Mouse (Mus musculus) left cerebral cortex, adult 11 months (tissue): ENCODE data around the gene Hes3.

ENCODE experiments used
- DNase-seq: peaks from one replicate; pipeline ENCODE4 v3.0.0; 2022; ENCODE audit warnings: low spot score

Gene Hes3

DNA sequence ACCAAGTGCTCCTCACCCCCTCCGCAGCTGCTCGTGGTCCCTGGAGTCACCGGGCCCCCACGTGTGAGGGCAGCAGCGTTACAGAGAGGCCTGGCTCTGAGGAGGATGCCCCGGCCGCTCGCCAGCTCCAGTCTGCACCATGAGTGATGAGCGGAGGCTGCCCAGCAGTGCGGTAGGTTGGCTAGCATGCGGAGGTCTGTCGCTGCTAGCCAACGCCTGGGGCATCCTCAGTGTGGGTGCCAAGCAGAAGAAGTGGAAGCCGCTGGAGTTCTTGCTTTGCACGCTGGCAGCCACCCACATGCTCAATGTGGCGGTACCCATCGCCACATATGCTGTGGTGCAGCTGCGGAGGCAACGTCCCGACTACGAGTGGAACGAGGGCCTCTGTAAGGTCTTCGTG lies 12.5 kb downstream of the Hes3 start:
- DNase-seq, result no peak

DNA sequence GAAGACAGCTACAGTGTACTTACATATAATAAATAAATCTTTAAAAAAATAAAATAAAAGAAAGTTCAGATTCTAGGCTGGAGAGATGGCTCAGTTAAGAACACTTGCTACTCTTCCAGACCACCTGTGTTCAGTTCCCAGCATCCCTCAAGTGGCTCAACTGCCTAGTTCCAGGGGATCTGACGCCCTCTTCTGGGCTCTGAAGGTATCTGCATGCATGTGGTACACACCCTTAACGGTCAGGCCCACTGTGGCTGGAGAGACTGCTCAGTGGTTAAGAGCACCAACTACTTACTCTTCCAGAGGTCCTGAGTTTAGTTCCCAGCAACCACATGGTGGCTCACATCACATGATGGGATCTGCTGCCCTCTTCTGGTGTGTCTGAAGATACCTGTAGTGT lies 13.5 kb downstream of the Hes3 start:
- DNase-seq, result no peak

DNA sequence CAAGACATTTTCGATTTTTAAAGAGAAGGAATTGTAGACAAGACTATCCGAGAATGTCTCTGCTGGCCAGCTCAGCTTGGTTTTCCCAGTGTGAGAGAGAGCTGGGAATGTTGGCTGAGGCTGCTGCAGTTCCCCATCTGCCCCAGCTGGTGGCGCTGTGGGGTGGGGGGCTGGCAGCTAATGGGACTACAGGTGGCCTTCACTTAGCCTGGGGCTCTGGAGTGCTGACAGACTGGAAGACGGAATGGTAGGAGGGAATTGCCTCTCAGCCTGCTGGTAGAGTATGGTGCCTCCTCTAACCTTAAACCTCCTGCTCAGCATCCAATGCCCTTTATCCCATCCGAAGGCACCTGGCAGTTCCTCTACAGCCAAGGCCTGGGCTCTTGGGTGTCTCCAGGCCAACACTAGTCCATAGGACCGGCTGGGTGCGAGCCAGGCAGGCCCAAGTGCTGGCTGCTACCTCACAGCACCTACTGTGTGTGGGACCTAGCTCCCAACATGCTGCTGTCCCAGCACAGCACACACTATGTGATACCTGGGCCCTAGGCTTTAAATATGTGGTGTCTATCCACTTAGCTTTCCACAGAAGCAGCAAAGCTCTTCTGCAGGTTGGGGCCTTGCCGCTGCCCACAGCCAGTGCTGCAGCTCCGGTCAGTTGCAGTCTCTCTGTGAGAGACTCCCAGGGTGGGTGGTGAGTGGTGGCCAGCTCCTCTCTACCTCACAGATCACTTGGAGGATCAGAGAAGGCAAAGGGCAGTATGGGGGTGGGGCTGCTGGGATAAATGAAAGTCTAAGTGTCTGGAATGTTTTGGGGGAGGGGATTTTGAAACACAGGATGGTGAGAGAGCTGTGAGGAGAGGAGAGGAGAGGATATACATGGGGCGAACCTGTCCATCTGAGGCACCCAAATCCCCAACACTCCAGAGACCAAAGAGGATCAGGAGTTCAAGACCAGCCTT lies 14.8 kb downstream of the Hes3 start:
- DNase-seq, result no peak

DNA sequence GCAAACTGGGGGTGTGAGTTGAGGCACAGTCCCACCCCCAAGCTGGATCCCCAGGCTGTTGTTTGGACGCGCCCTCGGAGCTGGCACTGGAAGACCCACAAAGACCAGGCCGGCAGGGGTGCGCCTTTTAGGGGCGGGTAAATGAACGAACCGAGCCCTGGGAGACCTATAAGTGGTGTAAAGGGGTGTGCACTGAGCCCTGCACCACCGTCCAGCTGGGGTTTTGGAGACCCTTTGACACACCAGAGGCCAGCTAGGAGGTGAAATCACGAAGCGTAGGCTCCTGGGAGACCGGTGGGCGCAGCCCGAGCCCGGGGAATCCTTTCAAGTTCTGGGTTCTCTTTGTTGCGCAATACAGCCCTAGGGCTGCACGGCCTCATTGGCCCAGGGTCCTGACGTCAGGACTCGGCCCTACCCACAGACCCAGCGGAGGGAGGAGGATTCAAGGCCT lies 16.8 kb downstream of the Hes3 start:
- DNase-seq, result no peak

DNA sequence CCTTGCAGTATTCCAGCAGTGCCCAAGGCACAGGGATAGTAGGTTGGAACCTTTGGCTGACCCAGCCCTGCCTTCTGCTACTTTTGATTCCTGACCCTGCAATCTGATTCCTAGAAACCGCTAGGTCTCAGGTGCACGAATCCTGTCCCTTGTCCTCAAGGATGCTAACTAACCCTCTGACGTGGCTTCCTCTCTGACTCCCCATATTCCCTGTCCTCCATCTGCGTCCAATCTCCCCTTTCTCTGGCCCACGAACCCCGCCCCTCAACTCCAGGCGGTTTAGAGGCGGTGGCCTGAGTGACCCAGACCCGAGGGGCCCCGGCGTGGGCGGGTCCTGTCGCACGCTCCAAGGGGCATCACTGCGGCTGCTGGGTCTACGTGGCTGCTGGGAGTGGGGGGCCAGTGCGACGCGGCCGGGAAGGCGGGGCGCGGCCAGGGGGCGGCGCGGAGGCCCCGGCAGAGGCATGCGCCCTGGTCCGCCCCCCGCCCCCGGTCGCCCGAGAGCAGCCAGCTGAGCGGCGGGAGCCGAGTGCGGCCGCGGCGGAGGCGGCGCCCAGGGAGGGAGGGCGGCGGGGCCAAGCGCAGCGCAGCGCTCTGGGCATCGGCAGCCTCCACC lies 17.7 kb downstream of the Hes3 start, which contains the start of gene Gpr153:
Gene Gpr153, plus strand, starts transcription at position 612 of the 616 bp plus-strand sequence.
- no peak for DNase-seq

DNA sequence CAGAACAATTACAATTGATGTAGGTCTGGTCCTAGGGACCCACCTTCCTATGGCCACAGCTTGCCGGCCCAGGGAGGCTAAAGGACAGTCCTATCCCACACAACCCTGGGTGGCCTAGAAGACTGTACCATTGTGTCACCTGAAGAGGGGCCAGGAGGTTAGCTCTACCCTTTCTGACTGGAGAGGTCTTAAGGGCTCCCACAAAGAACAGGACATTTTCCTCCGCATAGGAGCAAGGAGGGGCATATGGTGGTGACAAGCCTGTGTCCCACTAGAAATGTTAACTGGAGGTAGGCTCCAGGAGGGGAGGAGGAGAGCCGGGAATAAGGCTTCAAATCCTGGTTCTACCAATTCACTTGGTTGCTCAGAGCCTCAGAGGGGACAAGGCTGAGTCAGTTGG lies 18.3 kb downstream of the Hes3 start:
- DNase-seq, result no peak

DNA sequence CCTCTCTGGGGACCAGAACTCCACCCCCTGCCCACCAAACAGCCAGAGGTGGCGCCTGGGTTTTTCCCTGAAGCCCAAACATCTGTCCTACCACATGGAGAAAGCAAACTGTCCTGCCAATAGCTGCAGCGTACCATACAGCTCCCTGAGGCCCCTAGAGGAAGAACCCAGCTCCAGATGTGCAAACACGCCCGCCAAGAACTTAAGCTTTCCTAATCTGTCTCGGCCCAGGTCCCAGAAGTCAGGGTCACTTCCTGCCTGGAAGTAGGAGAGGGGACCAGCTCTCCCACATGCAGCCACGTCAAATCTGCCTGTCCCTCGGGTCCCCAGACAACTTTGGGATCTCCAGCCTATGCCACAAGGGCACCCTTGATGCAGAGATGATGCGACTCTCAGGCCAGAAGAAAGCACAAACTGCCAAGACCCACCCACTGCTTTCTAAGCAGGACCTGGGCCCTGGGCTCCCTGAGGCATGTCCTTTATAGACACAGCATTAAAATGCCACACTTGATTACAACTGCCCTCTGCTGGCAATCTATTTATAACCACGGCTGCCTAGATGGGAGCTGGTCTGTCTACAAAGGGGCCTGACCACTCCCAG lies 18.9 kb downstream of the Hes3 start:
- DNase-seq, result no peak

DNA sequence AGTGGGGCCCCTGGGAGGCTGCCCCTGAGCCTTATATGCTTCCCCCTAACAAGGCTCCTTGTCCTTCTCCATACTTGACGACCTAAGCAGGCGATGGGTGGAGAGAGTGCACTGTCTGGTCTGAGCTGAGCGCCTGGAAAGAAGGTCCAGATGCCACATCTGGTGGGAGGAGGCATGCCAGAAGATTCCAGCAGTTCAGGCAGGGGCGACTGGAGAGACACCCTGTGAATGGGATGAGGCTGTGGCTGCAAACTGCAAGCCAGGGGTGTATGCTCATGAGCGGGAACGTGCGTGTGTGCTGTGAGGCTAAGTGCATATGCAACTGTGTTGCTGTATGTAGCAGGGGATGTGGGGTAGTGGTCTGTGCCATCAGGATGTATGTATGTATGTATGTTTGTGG lies 19.5 kb downstream of the Hes3 start:
- no peak for DNase-seq

DNA sequence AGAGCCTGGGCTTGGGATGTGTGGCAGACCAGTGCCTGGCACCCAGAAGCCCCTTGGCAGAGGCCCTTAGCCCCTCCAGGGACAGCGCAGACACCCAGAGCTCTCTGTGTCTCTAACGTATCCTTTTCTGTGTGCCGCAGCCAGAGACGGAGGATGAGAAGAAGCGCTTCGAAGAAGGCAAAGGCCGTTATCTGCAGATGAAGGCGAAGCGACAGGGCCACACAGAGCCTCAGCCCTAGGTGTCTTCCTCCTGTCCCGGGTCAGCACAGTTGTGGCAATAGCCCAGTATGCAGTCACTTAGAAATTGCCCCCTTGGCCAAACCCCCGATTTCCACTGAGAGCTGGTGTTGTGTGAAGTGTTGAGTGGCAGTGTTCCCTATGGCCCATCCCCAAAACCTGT lies 20.1 kb downstream of the Hes3 start:
- DNase-seq, result no peak

DNA sequence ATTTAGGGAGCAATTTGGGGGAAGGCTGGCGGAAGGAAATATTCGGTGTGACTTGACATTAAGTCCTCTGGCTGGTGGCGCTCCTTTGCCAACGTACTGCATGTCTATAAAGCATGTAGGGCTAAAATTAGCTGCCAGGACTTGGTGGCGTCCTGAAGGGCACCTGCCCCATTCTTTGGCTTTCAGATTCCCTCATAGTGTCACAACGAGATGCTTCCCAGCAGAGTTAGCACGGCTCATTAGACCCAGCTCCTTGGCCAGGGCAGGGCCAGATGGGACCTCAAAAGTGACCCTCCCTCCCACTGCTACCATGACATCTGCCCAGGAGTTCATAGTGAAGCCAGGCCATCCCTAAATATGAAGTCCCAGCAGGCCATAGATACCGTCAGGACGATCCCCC lies 20.9 kb downstream of the Hes3 start:
- DNase-seq, result no peak

DNA sequence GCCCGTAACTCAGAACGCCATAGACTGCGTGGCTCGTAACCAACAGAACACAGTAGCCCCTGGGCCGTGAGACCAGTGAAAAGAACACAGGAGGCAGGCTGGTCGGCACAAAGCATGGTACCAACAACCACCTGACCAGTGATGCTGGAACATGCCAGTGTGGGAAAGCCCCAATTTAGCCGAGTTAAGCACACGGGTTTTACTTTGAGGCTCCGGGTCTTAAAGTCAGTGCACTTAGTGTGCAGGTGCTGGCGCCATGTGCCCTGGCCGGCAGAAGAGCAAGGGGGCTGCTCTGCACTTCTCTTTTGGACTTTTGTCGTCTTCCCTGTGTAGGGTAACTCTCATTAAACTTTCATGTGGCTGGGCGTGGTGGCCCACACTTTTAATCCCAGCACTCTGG lies 21.5 kb downstream of the Hes3 start:
- no peak for DNase-seq

DNA sequence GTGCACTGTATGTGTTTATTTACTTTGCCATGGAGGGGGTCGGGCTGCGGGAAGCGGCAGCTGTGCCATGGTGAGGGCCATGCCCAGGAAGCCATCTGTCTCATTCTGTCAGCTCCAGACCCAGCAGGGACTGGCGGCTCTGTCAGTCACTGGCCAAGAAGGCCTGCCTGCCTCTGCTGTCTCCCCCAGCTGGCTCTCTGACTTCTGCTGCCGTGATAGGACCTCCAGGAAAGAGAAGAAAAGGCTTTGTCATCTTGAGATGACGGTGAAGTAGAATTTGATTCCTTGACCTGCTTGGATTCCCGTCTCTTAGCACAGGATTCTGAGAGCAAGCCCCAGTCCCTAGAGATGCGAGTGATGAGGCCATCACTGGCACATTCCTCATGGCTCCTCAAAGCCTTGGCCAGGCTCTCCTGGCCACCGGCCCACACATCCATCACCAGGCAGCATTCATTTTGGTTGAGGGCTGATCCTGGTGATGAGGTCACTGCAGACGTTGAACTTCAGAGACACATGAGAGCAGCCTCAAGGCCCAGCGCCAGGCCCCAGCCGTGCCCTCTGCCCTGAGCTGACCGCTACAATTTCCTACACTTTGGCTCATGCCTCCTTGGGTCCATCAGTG lies 23.6 kb downstream of the Hes3 start:
- no peak for DNase-seq

DNA sequence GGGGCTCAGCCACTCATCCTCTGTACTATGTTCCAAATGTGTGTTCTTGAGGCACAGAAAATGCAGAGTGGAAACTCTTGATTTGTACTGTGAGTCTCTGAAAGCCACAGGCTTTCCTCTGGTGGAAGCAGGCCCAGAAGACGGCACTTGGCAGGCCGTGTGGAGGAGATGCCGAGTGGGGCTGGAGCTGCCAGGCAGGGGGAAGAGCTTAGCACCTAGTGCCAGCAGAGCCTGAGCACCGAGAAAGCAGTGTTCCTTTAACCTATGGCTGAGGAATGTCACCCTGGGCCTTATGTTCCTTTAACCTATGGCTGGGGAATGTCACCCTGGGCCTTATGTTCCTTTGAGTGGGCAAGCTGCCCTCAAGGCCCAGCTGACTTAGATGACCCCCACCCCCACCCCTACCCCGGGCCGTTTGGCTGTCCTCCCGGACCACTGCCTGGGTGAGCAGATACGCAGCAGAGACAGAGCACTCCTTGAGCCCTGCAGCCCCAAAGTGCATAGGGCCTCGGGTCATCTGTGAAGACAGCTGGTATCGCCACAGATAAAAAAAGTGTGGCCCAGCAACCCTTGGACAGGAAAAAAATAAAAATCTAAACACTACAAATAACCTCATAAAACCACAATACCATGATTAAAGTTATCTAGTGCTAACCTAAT lies 25.1 kb downstream of the Hes3 start:
- no peak for DNase-seq

DNA sequence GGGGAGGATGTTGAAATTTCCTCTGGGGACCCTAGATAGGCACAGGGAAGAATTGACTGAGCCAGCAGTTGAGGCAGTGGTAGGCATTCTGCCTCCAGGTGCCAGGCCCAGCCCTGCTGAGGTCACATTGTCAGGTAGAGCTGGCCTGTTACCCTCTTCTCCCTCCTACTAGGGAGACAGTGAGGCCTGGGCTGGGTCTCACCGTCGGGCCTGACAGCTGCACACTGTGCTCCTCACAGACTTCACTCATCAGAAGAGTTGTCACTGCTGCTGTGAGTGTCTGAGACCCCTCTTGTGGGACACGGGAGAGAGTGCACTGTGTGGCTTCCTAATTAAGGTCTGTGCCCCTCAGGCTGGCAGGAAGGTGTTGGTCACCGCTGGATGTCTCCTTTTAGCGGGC lies 25.7 kb downstream of the Hes3 start:
- no peak for DNase-seq

DNA sequence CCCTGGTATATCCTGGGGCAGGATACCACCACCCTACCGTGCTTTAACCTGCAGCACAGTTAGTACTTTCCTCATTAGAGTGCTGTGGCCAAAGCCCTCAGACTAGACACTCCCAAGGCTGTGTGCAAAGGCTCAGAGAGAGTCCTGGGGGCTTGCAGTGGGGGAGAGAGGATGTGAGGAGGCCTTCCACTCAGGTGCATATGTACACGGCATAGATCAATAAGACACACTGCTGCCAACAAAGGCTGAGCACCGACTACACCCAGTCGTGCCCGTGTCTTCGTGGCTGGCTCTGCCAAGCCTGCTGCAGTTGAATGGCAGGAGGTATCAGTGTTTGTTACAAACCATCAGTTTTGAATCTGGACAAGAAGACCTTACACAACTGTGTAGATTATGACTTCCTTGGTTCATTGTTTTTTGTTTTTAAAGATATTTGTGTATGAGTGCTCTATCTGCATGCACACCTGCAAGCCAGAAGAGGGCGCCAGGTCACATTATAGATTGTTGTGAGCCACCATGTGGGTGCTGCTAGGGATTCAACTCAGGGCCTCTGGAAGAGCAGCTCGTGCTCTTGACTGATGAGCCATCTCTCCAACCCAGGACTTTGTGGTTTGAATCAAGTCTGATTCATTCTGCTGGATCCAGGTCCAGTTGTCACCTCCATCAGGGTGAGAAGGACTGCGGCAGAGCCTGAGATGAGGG lies 26.4 kb downstream of the Hes3 start:
- no peak for DNase-seq

DNA sequence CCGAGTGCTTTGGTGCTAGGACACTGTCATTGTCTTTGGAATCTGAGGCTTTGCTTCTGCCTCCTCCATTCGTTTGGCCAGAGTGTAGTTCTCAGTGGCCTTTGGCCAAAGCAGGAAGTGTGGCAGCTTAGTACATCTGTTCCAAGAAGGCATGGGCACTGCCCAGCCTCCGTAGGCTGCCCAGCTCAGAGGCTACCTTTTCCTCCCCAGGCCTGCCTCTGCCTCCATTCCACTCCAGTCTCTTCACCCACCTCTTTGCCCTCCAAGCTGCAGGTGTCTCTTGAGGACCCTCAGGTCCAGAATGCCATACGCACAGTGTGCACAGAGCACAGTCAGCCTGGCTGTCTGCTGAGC lies 27.3 kb downstream of the Hes3 start:
- no peak for DNase-seq

DNA sequence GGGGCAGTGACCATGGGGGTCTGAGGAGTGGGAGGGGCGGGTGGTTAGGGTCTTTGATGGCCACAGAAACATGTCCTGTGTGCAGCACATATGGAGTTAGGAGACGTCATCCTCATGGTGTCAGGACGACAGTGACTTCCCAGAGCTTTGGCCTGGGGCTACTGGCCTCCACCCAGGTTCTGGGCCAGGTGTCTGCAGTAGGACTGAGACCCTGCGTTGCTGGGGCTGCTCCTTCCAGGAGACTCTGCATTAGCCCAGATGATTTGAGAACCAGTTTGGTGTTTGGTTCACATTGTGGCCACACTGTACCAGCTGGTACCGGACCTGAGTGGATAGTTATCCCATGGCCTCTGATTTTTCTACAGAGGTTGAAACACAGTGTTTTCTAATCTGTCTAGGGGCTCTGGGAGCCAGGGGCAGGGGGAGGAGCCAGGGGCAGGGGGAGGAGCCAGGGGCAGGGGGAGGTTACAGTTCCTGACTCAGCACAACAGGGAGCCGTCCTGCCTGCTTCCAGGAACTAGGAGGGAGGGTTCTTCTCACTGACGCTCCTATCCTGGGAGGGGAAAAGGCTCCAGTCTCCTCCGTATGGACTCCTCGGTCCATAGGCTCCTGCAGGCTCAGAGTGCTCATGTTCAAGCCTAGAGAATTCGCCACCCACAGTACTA lies 27.8 kb downstream of the Hes3 start:
- no peak for DNase-seq

DNA sequence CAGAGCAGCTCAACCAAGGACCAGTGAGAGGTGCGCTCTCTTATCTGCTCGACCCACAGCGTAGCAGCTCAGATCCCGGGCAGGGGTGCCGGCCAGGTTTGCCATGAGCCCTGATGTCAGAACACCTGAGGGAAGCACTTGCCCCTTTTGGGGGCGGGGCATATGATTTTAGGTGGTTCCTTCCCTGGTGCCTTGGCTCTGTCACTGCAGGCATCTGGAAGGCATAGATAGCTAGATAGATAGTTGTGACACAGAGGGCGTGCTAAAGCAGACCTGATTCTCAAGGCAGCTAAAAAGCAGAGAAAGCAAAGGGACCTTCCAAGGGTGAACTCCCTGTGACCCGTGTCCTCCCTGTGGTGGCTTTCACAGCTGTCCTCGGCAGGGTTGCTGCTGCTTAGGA lies 28.4 kb downstream of the Hes3 start:
- no peak for DNase-seq

DNA sequence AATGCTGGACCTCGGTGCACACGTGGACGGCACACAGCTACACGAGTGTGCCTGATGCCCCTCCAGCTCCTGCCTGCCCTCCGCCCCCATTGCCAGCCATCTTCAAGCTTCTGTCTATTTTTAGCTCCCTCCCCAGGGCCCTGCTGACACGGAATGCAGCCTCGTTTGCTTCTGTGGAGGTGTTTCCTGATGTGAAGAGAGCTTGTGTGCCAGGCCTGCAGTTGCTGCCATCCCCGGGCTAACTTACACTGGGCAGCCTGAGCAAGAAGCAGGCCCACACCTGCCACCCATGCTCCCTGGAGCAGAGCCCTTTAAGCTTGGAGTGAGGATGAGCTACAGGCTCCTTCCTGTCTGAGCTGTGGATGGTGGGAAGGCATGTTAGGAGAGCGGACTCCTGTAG lies 29.3 kb downstream of the Hes3 start:
- DNase-seq, result no peak

DNA sequence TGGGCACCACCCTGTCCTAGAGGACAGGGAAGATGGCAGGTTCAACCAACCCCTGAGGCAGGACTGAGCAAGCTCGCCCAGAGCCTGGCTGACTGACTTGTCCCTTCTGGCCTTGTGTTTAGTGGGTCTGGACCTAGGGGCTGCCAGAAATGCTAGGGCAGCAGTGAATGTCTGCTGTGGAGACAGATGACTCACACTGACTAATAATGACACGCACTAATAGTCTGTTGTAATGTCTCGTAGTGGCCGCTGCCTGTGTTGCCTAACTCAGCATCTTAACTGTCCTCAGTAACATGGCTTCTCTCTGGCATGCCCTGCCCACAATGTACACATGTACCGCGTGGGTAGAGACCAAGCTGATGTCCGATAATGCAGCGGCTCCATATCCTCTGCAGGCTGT lies 31.0 kb downstream of the Hes3 start:
- no peak for DNase-seq

DNA sequence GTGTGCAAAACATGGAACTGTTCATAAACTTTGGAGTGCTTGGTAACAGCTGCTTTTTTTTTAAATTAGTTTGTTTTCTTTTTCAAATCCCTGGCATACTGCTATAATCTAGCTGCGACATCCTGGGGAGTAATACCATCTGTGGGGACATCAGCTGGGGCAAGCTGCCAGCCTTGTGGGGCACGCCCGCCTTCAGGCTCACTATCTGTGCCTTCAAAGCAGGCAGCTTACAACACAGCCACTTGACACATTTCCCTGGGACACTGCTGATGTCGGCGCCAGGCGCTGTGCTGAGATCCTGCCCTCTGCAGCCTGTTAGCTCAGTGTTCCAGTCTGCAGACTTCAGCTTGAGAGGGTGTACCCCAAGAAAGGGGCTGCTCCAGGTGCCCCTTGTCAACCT lies 34.4 kb downstream of the Hes3 start:
- DNase-seq, result no peak
